Mouse (Mus musculus): ENCODE results near the gene Clba1. TPM values are rescaled to one million over a fixed set of nuclear protein-coding genes. Genes with fewer than 3 reads are reported as not detected.

The Clba1 gene
- polyA plus RNA-seq (2015; fragmentation: Nextera tagmentation; extraction: Ambion mirVana), result 1.4 and 1.8 TPM in 2 replicates

GRCm38 (mm10) chr12:112808587-112809364 lies at the start of gene Clba1:
Gene Clba1 (plus strand): TSS chr12:112808937.

DNA sequence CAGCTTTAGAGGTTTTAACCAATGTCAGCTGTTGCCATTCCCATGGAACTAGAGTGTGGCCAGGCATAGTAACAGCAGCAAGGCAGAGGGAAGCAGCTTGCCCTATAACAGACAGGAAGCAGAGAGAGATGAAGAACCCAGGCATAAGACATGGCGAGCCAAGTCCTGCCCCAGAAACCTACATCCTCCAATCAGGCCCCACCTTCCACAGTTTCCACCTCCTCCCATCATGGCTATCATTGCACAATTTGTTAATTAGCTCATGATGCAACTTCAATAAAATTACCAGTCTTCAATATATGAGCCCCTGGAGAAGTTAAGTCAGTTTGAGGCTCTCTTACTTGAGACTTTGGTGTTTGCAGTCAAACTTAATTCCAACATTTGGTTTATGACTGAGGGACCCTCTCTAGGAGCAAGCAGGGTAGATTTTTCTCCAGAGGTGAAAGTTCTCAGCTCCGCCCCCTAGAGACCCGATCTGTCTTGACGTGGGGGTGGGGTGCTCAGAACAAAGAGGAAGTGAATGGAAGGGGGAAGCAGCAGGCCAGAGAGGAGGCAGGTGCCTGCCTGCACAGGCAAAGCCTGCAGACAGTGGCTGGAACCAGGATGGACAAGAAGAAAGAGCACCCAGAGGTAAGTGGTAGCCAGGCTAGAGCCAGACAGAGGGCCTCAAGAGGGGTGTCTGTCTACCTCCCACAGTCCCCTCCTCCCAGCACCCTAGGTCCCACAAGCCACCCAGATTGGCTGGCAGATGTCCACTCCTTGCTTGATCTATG lies 48.4 kb upstream of the Clba1 start, which contains the start of gene Pld4:
Gene Pld4 (plus strand): TSS at position 502 of the 773 bp plus-strand sequence.

GRCm38 (mm10) chr12:112801864-112802846 lies 6.6 kb upstream of the Clba1 start, which contains the start of gene Ahnak2:
Gene Ahnak2 (minus strand): TSS chr12:112802657.

DNA sequence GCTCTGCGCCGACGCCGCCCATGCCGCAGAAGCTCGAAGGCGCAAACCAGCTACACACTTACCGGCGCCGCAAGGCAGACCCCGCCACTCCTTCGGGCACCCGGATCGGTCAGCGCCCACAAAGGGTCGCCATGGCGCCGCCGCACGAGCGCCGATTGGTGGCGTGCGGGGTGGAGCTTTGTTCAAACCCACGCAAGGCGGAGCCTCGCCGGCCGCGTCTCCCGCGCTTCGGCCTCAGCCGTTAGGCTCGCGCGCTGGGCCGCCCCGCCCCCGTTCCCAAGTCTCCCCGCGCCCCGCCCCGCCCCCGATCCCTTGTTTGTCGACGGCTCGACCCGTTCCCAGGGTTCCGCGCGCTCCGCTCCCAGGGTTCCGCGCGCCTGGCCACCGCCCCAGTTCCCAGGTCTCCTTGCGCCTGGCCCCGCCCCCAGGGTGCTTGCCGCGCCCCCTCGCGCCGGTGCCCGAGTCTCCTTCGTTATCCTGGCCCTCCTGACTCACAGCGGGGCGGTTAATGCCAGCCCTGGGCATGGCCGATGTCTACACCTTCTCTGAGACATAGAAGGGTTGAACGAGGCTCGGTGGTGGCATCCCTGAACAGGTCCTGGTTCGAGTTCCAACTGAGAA lies 20.6 kb downstream of the Clba1 start, which contains the start of gene Cdca4:
Gene Cdca4 (minus strand): TSS at position 180 of the 621 bp plus-strand sequence.

Other genes starting within 250 kb of the Clba1 start
- gene Inf2, start 220.2 kb upstream of the Clba1 start, polyA plus RNA-seq (2015; fragmentation: Nextera tagmentation; extraction: Ambion mirVana), result 4.6 and 5.2 TPM in 2 replicates
- 16.2 and 20.9 TPM in 2 replicates for gene Adssl1, start 188.9 kb upstream of the Clba1 start, polyA plus RNA-seq (2015; fragmentation: Nextera tagmentation; extraction: Ambion mirVana)
- gene Siva1, start 164.3 kb upstream of the Clba1 start, polyA plus RNA-seq (2015; fragmentation: Nextera tagmentation; extraction: Ambion mirVana), result 169 and 179 TPM in 2 replicates
- gene Akt1, start 134.1 kb upstream of the Clba1 start, polyA plus RNA-seq (2015; fragmentation: Nextera tagmentation; extraction: Ambion mirVana), result 38.2 and 46.3 TPM in 2 replicates
- gene Zbtb42, start 130.1 kb upstream of the Clba1 start, polyA plus RNA-seq (2015; fragmentation: Nextera tagmentation; extraction: Ambion mirVana), result 2.5 and 3.3 TPM in 2 replicates
- gene Cep170b, start 88.5 kb upstream of the Clba1 start, polyA plus RNA-seq (2015; fragmentation: Nextera tagmentation; extraction: Ambion mirVana), result 2.0 and 2.6 TPM in 2 replicates
- 26.8 and 42.1 TPM in 2 replicates for gene Pld4, start 48.3 kb upstream of the Clba1 start, polyA plus RNA-seq (2015; fragmentation: Nextera tagmentation; extraction: Ambion mirVana)
- 1.5 and 1.7 TPM in 2 replicates for gene Ahnak2, start 6.3 kb upstream of the Clba1 start, polyA plus RNA-seq (2015; fragmentation: Nextera tagmentation; extraction: Ambion mirVana)
- 77.8 and 82.7 TPM in 2 replicates for gene Cdca4, start 20.5 kb downstream of the Clba1 start, polyA plus RNA-seq (2015; fragmentation: Nextera tagmentation; extraction: Ambion mirVana)
- 1.6 and 1.7 TPM in 2 replicates for gene Gpr132, start 59.3 kb downstream of the Clba1 start, polyA plus RNA-seq (2015; fragmentation: Nextera tagmentation; extraction: Ambion mirVana)
- gene Jag2, start 120.8 kb downstream of the Clba1 start, polyA plus RNA-seq (2015; fragmentation: Nextera tagmentation; extraction: Ambion mirVana), result 0.90 and 1.3 TPM in 2 replicates
- gene Nudt14, start 133.2 kb downstream of the Clba1 start, polyA plus RNA-seq (2015; fragmentation: Nextera tagmentation; extraction: Ambion mirVana), result 24.7 and 32.5 TPM in 2 replicates
- 9.0 and 11.7 TPM in 2 replicates for gene Btbd6, start 167.5 kb downstream of the Clba1 start, polyA plus RNA-seq (2015; fragmentation: Nextera tagmentation; extraction: Ambion mirVana)
- gene Brf1, start 191.8 kb downstream of the Clba1 start, polyA plus RNA-seq (2015; fragmentation: Nextera tagmentation; extraction: Ambion mirVana), result 46.0 and 52.5 TPM in 2 replicates
- gene Pacs2, start 205.6 kb downstream of the Clba1 start, polyA plus RNA-seq (2015; fragmentation: Nextera tagmentation; extraction: Ambion mirVana), result 9.3 and 9.8 TPM in 2 replicates